Comparison of ENCODE assay signal across 9 mouse cellular contexts in genomic region chr15:62462698-62463097, GRCm38 (mm10).
DNase-seq lines count a peak whose midpoint lies in the region; ATAC-seq lines count a peak whose summit lies in the region.
"Had no signal": no experiment of that assay in that cellular context is flagged by ENCODE, and none has a peak within 500 bp of the region (broad histone marks: within the 10 kb centered on the region; RNA-seq: fewer than 3 reads in every experiment).

No protein-coding gene starts in this region.

- 14% methylated on average over 3 of the region's 3 CpGs for WGBS in hindbrain, embryonic 14.5 days
- 32% methylated on average over 3 of the region's 3 CpGs for WGBS in lung, embryonic 16.5 days

- H3K4me2 ChIP-seq in hindbrain, embryonic 14.5 days (replicated peaks) = no peak overlapping the region
- H3K4me2 ChIP-seq in lung, embryonic 16.5 days (ENCODE audit: low read depth, low read length) = no peak overlapping the region

- H3K27ac ChIP-seq in hindbrain, embryonic 14.5 days = no peak overlapping the region
- H3K27ac ChIP-seq in lung, embryonic 16.5 days (ENCODE audit: low read length) = no peak overlapping the region

- H3K36me3 ChIP-seq in hindbrain, embryonic 14.5 days (replicated peaks; ENCODE audit: control insufficient read depth, insufficient read depth) = no peaks in the 10 kb centered on the region
- no peaks in the 10 kb centered on the region for H3K36me3 ChIP-seq in lung, embryonic 16.5 days (ENCODE audit: control insufficient read depth, insufficient read depth, low read length)

- H3K4me3 ChIP-seq in hindbrain, embryonic 14.5 days (replicated peaks; ENCODE audit: low read length) = no peak overlapping the region
- H3K4me3 ChIP-seq in lung, embryonic 16.5 days (ENCODE audit: low read length) = no peak overlapping the region

- H3K9ac ChIP-seq in hindbrain, embryonic 14.5 days = no peak overlapping the region
- H3K9ac ChIP-seq in lung, embryonic 16.5 days (ENCODE audit: low read length) = no peak overlapping the region

- ATAC-seq in frontal cortex, adult (ENCODE audit: low TSS enrichment) = peak; percentile 99
- ATAC-seq in hindbrain, embryonic 14.5 days (ENCODE audit: low FRiP score) = peak; percentile 87; the same call in 1 of the 2 replicates
- peak; percentile 88 for ATAC-seq in lung, embryonic 16.5 days (ENCODE audit: low read depth)
- ATAC-seq: Patski had no signal

- no peaks in the 10 kb centered on the region for H3K9me3 ChIP-seq in hindbrain, embryonic 14.5 days (ENCODE audit: control insufficient read depth, low read length)
- H3K9me3 ChIP-seq in lung, embryonic 16.5 days (ENCODE audit: control insufficient read depth, low read length) = no peaks in the 10 kb centered on the region

- H3K27me3 ChIP-seq in hindbrain, embryonic 14.5 days (ENCODE audit: control insufficient read depth, insufficient read depth, low read length) = no peaks in the 10 kb centered on the region
- H3K27me3 ChIP-seq in lung, embryonic 16.5 days (ENCODE audit: control insufficient read depth, insufficient read depth, low read depth, low read length) = no peaks in the 10 kb centered on the region
- H3K27me3 ChIP-seq: Patski had no signal

- DNase-seq in urinary bladder, postnatal 36 days (ENCODE audit: low spot score in 2 of 2) = peak; percentile 8 to 36
- no peak for DNase-seq in urinary bladder, adult 2 months (ENCODE audit: low spot score)
- peak; percentile 36 for DNase-seq in hindbrain, embryonic 14.5 days (ENCODE audit: low spot score)
- peak; percentile 51 for DNase-seq in right cerebral cortex, postnatal 14 days
- no peak for DNase-seq in adrenal gland, postnatal 14 days
- DNase-seq in adrenal gland, postnatal 10 days = no peak

- peaks cover 4% of the 10 kb centered on the region; the same call in 1 of the 2 replicates for H3K4me1 ChIP-seq in hindbrain, embryonic 14.5 days (replicated peaks; ENCODE audit: control insufficient read depth, insufficient read depth, low read length)
- 0 out of 2 replicates have a peak, but pooled peaks cover 5% of the 10 kb centered on the region for H3K4me1 ChIP-seq in lung, embryonic 16.5 days (replicated peaks; ENCODE audit: control insufficient read depth, insufficient read depth, low read length)

Comparison
In these comparisons a context has a peak if more than half of its experiments do, and no peak if none do; other contexts are left out.
1. DNase-seq: peak in urinary bladder, postnatal 36 days (2 of 2), hindbrain, embryonic 14.5 days (single experiment) and right cerebral cortex, postnatal 14 days (single experiment); none in urinary bladder, adult 2 months (single experiment), adrenal gland, postnatal 14 days (single experiment) and adrenal gland, postnatal 10 days (single experiment).
2. Peak in every context shown above with its lines, with median percentiles within 50 percentile points of each other: ATAC-seq.